Mouse (Mus musculus) heart, postnatal 0 days (tissue): ENCODE results near the gene Carmil1.

Experiments
- CTCF ChIP-seq: IDR thresholded peaks from 2 replicates; pipeline ENCODE4 v1.5.1; 2016; ENCODE audit warnings: antibody characterized with exemption, control low read depth, low read depth
- EP300 ChIP-seq: IDR thresholded peaks from 2 replicates; pipeline ENCODE4 v1.6.1; 2016; ENCODE audit warnings: antibody characterized with exemption, low read depth

DNA sequence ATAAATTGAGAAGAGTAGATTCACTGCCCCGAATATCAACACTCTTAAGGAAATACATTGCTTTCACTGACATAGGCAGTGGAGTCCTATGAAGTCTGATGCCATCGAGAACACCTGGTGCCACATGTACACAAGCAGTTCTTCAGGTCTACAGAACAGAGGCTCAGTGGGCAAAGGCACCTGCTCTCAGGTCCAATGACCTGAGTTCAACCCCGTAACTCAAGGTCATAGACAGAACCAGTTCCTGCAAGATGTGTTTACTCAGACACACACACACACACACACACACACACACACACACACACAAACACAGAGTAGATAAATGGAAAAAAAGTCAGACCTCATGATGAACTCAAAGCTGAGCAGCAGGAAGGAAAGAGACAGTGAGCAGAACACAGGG lies 173.5 kb downstream of the Carmil1 start:
- TF ChIP-seq CTCF = no peak
- TF ChIP-seq EP300 = no peak
